Mouse (Mus musculus): ENCODE results near the gene Smim12.

The Smim12 gene

GRCm38 (mm10) chr4:127243552-127243951 is at the start of gene Smim12:
Gene Smim12 (plus strand): TSS chr4:127243784.
- DNase-seq (ENCODE audit: inconsistent ontology term): peak; percentile 98

- no peak for DNase-seq (ENCODE audit: inconsistent ontology term)
Observed at GRCm38 (mm10) chr4:127194477-127195269, 48.9 kb upstream of the Smim12 start.

GRCm38 (mm10) chr4:127198609-127199008 is 45.0 kb upstream of the Smim12 start:
- no peak for DNase-seq (ENCODE audit: inconsistent ontology term)

DNA sequence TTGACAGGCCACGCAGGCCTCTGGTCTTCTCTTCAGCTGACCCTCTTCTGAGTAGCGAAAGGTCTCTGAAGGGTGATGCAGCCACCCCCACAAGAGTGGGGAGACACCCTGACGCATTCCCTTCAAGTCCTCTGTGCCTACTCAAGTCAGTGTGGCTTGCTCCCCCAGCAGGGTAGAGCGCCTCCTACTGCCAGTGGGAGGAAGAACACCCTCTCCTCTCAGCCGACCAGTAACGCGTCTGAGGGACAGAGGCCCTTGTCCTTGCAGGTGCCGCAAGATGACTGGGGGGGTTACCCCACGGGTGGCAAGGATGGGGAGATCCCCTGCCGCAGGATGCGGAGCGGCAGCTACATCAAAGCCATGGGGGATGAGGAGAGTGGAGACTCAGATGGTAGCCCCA is 44.2 kb upstream of the Smim12 start:
- no peak for DNase-seq (ENCODE audit: inconsistent ontology term)

DNA sequence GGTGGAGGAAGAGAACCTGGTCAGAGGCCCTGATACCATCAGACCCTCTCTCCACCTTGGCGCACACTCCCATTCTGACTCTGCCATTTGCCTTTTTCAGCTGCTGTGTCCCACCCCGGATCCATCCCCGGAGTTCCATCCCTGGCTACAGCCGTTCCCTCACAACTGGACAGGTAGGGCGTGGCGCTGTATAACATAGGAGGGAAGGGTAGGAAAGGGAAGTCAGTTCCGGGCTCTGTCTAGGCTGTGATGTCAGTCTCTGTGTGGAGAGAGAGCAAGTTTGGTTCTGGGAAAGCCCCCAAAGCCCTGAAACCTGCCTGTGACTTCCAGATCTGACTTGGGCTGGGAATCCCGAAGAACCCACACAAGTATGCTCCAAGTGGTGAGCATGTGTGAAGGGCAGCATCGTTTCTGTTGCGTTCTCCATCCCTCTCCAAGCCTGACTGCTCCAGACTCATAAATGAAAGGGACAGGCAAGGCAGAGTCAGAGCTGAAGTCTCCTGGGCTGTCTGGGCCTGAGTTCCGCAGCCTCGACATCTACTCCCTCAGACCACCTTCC is 43.3 kb upstream of the Smim12 start:
- DNase-seq (ENCODE audit: inconsistent ontology term): no peak

DNA sequence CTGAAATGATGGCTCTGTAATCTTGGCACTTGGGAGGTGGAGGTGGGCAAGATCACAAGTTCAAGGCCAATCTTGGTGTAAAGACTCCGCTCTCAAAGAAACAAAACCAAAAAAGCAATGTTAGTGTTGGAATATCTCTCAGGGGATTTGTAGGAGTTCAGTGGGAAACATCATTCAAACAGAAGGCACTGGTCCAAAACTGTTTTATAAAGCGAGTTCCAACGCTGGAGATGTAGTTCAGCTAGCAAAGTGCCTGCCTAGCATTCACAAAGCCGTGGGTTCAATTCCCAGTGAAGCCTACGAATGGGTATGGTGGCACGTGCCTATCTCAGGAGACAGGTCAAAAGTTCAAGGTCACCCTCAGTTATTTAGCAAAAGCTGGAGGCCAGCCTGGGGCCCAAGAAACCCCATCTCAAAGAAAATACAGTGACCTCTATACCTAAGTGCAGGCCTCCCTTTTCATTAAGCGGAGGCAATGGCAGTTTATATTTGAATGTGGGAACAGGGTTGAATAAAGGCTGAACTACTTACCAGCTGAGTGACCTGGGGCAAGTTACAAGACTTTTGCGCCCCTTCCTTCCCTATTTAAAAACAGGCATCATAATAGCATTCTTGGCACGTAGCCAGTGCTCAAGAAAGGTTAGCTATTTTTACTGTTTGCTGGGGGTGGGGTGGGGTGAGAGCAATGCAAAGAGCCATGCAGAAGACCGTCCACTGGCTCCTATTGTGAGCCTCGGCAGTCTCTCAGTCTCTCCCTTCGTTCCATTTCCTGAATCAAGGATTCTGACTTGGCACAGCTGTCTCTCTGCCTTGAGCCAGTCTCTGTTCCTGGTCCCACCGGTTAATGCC is 42.6 kb upstream of the Smim12 start:
- DNase-seq (ENCODE audit: inconsistent ontology term): no peak

- DNase-seq (ENCODE audit: inconsistent ontology term): no peak
Observed at GRCm38 (mm10) chr4:127203081-127203480, 40.5 kb upstream of the Smim12 start.

DNA sequence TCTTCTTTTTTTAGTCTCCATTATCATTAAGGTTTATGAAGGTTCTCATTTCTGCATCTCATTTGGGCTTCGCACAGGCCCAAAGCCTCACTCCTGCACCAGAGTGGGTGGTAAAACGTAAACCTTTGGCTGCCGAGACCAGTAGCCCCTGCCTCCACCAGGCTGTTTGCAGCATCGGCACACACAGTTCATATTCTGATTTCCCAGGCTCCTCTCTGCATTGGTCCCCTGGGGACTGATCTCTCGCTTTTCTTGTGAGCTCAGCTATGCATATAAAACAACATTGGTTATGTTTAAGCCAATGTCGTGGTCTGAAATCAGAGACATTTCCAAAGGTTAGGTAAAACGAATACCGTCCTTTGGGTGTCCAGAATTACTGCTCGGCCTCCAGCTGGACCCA is 32.3 kb upstream of the Smim12 start:
- no peak for DNase-seq (ENCODE audit: inconsistent ontology term)

DNA sequence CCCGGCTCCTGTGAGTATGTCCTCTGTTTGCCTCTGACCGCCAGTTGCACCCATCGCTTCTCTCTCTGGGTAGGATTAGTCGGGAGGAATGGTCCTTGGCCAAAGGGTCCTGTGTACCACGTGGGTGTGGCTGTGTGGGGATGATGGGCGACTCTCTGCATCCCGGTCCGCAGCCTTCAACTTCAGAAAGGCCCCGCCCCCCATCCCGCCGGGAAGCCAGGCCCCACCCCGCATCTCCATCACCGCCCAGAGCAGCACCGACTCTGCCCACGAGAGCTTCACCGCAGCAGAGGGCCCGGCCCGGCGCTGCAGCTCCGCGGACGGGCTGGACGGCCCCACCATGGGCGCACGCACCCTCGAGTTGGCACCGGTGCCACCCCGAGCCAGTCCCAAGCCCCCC is 29.1 kb upstream of the Smim12 start:
- no peak for DNase-seq (ENCODE audit: inconsistent ontology term)

- no peak for DNase-seq (ENCODE audit: inconsistent ontology term)
Observed at GRCm38 (mm10) chr4:127215103-127215502, 28.5 kb upstream of the Smim12 start.

- no peak for DNase-seq (ENCODE audit: inconsistent ontology term)
Observed at GRCm38 (mm10) chr4:127215799-127216198, 27.8 kb upstream of the Smim12 start.

GRCm38 (mm10) chr4:127216251-127216651 is 27.3 kb upstream of the Smim12 start:
- no peak for DNase-seq (ENCODE audit: inconsistent ontology term)

GRCm38 (mm10) chr4:127217048-127217447 is 26.5 kb upstream of the Smim12 start:
- peak; percentile 17 for DNase-seq (ENCODE audit: inconsistent ontology term)

DNA sequence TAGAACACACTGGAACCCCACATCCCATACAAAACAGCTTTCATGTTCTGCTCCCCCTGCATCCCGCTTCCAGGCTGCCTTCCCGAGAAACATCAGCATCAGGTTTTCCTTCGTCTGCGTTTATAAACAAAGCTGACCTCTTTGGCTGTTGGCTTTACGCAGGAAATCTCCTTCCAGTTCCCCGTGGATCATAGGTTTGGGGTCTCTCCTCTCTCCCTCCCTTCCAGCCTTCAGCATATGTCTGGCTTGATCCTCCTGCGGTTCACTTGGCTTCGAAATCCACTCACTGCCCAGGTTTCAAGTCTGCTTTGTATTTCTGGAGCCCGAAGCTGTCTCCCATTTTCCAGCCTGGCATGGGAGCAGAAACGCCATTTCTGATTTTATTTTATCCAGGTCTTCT is 20.3 kb upstream of the Smim12 start:
- no peak for DNase-seq (ENCODE audit: inconsistent ontology term)

- no peak for DNase-seq (ENCODE audit: inconsistent ontology term)
Observed at GRCm38 (mm10) chr4:127223755-127224154, 19.8 kb upstream of the Smim12 start.

DNA sequence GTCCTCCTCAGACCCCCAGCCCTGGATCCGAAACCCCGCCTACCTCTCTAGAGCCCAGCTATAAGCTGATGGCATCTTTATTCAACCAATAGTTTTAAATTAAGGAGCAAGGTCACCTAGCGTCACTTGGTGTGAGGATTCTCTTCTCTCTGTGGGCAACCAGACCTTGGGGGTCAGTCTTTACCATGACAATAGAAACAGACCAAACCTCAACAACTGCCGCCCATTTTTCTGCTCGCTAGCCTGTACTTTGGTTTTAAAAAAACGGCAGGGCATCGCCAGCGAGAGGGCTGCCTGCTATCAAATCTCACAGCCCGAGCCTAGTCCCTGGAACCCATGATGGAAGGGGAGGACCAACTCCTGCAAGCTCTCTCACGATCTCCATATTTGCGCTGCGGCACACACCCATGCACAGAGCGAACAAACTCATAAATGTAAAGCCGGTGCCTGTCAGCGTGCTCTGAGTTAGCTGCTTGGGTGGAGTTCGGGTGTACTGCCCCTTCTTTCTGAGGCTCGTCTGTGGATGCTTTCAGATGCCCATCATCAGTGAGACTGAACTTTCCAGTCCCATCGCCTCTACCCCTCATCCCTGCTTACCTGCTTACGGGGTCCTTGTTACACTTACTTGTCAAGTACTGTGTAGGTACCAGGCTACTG is 19.0 kb upstream of the Smim12 start:
- DNase-seq (ENCODE audit: inconsistent ontology term): no peak

DNA sequence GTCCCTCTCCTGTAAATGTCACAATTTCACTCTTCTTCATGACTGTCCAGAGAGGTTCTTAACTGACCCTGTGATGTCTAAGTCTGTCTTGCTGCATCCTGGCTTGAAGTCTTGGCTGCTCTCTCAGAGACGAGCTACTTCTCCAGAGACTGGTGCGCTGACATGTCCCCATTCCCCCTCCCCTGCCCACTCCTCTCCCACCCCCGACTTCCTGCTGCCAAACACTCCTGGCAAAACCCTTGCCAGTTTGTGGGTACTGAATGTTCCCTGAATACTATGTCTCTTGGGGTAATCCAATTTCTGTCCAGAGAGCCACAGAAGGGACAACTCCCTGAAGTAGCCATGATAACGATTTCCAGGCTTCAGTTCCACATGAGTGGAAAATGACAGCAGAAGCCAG is 17.5 kb upstream of the Smim12 start:
- DNase-seq (ENCODE audit: inconsistent ontology term): no peak

DNA sequence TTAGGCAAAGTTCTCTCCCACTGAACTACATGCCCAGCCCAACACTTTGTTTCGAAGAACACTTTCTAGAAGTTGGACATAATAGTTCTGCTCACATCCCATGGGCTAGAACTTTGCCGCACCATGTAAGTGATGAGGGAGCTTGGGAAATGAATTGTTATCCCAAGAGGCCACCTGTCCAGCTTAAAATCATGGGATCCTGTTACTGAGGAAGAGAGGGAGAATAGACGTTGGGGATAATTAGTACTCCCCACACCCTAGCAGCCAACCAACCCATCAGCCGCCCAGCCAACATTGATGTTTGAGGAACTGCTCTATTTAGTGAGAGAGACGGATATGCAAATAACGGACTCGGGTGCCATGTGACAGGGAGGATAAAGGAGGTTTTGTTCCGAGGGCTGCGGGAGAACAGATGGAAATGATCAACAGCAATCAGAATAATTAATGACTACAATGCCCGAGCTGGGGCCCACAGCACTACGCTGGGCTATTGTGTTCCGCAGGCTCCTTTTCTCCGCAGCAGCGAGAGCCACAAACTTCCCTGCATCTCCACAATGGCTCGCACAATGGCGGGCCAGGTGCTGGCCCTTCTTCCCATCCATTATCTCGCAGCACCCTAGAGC is 16.4 kb upstream of the Smim12 start:
- peak; percentile 23 for DNase-seq (ENCODE audit: inconsistent ontology term)

- DNase-seq (ENCODE audit: inconsistent ontology term): no peak
Observed at GRCm38 (mm10) chr4:127232028-127232427, 11.6 kb upstream of the Smim12 start.

- peak; percentile 7 for DNase-seq (ENCODE audit: inconsistent ontology term)
Observed at GRCm38 (mm10) chr4:127232551-127232950, 11.0 kb upstream of the Smim12 start.

- DNase-seq (ENCODE audit: inconsistent ontology term): no peak
Observed at GRCm38 (mm10) chr4:127233416-127234125, 10.0 kb upstream of the Smim12 start.

Data from Muller cell, postnatal 12 days (primary cell).